Mouse (Mus musculus) CH12.LX (cell line): ENCODE results near the gene Olfr1240. TPM values are rescaled to one million over a fixed set of nuclear protein-coding genes. Genes with fewer than 3 reads are reported as not detected.

Experiments
- DNase-seq: peaks from one replicate; pipeline ENCODE4 v3.0.0-alpha.2; 2013; ENCODE audit errors: extremely low read depth
- H3K27ac ChIP-seq: 2 replicates; pipeline ENCODE4 v1.5.1; 2012; ENCODE audit warnings: low read depth, mild to moderate bottlenecking, control low read depth, moderate library complexity; ENCODE audit not compliant: insufficient read depth
- H3K27me3 ChIP-seq: replicated peaks from 2 replicates; pipeline ENCODE3; 2012; ENCODE audit warnings: inconsistent platforms
- H3K36me3 ChIP-seq, 2 experiments: replicated peaks in 1 of 2; 2 replicates each; pipeline versions ENCODE3 to v1.6.1; 2012; ENCODE audit warnings: inconsistent platforms in 1 of 2, low read length in 1 of 2, mild to moderate bottlenecking in 1 of 2, mixed read lengths in 1 of 2, moderate library complexity in 1 of 2; ENCODE audit not compliant: control insufficient read depth in 1 of 2, insufficient read depth in 1 of 2
- H3K4me1 ChIP-seq, 2 experiments: 2 replicates each; pipeline ENCODE4 v1.6.1; 2012; ENCODE audit warnings: inconsistent platforms in 1 of 2, moderate library complexity in 1 of 2; ENCODE audit not compliant: insufficient read depth in 2 of 2, control insufficient read depth in 1 of 2
- H3K4me2 ChIP-seq: 2 replicates; pipeline ENCODE4 v1.6.1; 2012; ENCODE audit warnings: low read depth, mild to moderate bottlenecking, control low read depth; ENCODE audit not compliant: poor library complexity, insufficient read depth, severe bottlenecking
- H3K4me3 ChIP-seq, 3 experiments: fragments of 150-350 bp in 1 of 3; sonication (generic) in 1 of 3; replicated peaks in 1 of 3; 2 replicates each; pipeline versions ENCODE3 to v1.5.1; 2011 to 2012; ENCODE audit warnings: low read depth in 2 of 3, low read length in 2 of 3, mild to moderate bottlenecking in 2 of 3, moderate library complexity in 2 of 3, control low read depth in 1 of 3, improper control_type of control experiment in 1 of 3, inconsistent platforms in 1 of 3, mixed read lengths in 1 of 3; ENCODE audit not compliant: poor library complexity in 1 of 3
- H3K79me2 ChIP-seq: replicated peaks from 2 replicates; pipeline ENCODE4 v1.6.1; 2012; ENCODE audit warnings: mild to moderate bottlenecking, moderate library complexity; ENCODE audit not compliant: control insufficient read depth, poor library complexity, insufficient read depth, severe bottlenecking; ENCODE audit errors: extremely low read depth
- H3K9ac ChIP-seq: 2 replicates; pipeline ENCODE4 v1.6.1; 2012; ENCODE audit warnings: low read depth, mild to moderate bottlenecking, control low read depth, moderate library complexity; ENCODE audit not compliant: insufficient read depth
- H3K9me3 ChIP-seq: replicated peaks from 2 replicates; pipeline ENCODE3; 2012; ENCODE audit warnings: low read length, inconsistent platforms, mixed read lengths
- BHLHE40 ChIP-seq: IDR thresholded peaks from 2 replicates; pipeline ENCODE4 v1.6.1; 2011; ENCODE audit warnings: mild to moderate bottlenecking, low read depth, low read length, improper control_type of control experiment
- CTCF ChIP-seq, 2 experiments: IDR thresholded peaks in 1 of 2; conservative IDR thresholded peaks in 1 of 2; 2 replicates each; pipeline ENCODE4 v1.5.1; 2011 to 2012; ENCODE audit warnings: low read depth in 2 of 2, low read length in 2 of 2, improper control_type of control experiment in 1 of 2, inconsistent platforms in 1 of 2, mild to moderate bottlenecking in 1 of 2, moderate library complexity in 1 of 2
- E2F4 ChIP-seq: IDR thresholded peaks from 2 replicates; pipeline ENCODE4 v1.6.1; 2011; ENCODE audit warnings: low read depth, low read length, improper control_type of control experiment; ENCODE audit not compliant: insufficient replicate concordance
- ELF1 ChIP-seq: IDR thresholded peaks from 2 replicates; pipeline ENCODE4 v1.6.1; 2014; ENCODE audit warnings: low read depth, mild to moderate bottlenecking, inconsistent platforms, low read length, improper control_type of control experiment
- KAT2A ChIP-seq: IDR thresholded peaks from 2 replicates; pipeline ENCODE4 v1.6.1; 2012; ENCODE audit warnings: low read length, improper control_type of control experiment, inconsistent platforms; ENCODE audit not compliant: insufficient replicate concordance
- MAZ ChIP-seq: IDR thresholded peaks from 2 replicates; pipeline ENCODE4 v1.6.1; 2012; ENCODE audit warnings: low read depth, mild to moderate bottlenecking, inconsistent platforms, low read length, improper control_type of control experiment, moderate library complexity
- MXI1 ChIP-seq: IDR thresholded peaks from 2 replicates; pipeline ENCODE4 v1.6.1; 2011; ENCODE audit warnings: mild to moderate bottlenecking, low read depth, low read length, improper control_type of control experiment
- POLR2AphosphoS2 ChIP-seq: IDR thresholded peaks from 2 replicates; pipeline ENCODE4 v1.6.1; 2011; ENCODE audit warnings: low read depth, low read length, improper control_type of control experiment
- SIN3A ChIP-seq: IDR thresholded peaks from 2 replicates; pipeline ENCODE4 v1.6.1; 2012; ENCODE audit warnings: low read length, improper control_type of control experiment, inconsistent platforms
- ZC3H11A ChIP-seq: IDR thresholded peaks from 2 replicates; pipeline ENCODE4 v1.6.1; 2012; ENCODE audit warnings: low read depth, mild to moderate bottlenecking, inconsistent platforms, low read length, improper control_type of control experiment
- ZMIZ1 ChIP-seq: IDR thresholded peaks from 2 replicates; pipeline ENCODE4 v1.6.1; 2012; ENCODE audit warnings: low read depth, mild to moderate bottlenecking, inconsistent platforms, low read length, improper control_type of control experiment
- ZNF384 ChIP-seq: IDR thresholded peaks from 2 replicates; pipeline ENCODE4 v1.6.1; 2012; ENCODE audit warnings: low read depth, low read length, improper control_type of control experiment, inconsistent platforms
- dilution Hi-C: fragments of 300-500 bp; cut with MboI; formaldehyde crosslinking; loops from 2 replicates; pipeline ENCODE4 v1.14.3; 2020; ENCODE audit warnings: low sequenced_read_pairs; ENCODE audit not compliant: extremely low pct_unique_long_range_greater_than_20kb, extremely low pct_ligation_motif_present
- in situ Hi-C: fragments of 300-500 bp; cut with MboI; formaldehyde crosslinking; loops from 3 replicates; pipeline ENCODE4 v1.14.3; 2019; ENCODE audit warnings: low sequenced_read_pairs, low pct_ligation_motif_present, low pct_unique_long_range_greater_than_20kb, mixed read lengths
- polyA plus RNA-seq: library from polyadenylated mRNA; unstranded; fragments of >175 nt; gene quantifications from 2 replicates; pipeline ENCODE4 v1.2.1, GENCODE M21; 2012; ENCODE audit warnings: low read depth; ENCODE audit not compliant: insufficient read length
- total RNA-seq, 2 experiments: library from RNA; depleted of rRNA; stranded (reverse); fragments of 300-350 nt in 1 of 2; fragments of >200 nt in 1 of 2; gene quantifications; 2 replicates each; pipeline ENCODE4 v1.2.3; 2012 to 2014

The Olfr1240 gene
- total and polyA plus RNA-seq, 3 experiments, result not detected

DNA sequence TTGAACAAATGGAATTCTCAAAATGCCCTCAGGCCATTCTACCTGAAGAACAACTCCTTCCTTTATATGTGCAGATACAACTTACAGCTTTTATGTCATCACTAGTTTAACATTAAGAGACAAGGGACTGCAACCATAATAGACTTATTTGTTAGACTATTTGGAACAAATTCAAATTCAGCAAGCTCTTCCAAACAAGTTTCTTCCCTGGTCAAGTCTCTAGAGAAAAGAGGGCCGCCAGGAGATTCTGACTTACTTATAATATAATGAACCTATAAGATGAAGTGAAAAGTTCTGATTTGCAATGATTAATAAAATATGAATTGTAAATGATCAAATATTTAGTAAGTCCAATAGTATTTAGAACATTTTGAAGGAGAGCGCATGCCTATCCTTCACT is 33.2 kb downstream of the Olfr1240 start, which contains the start of gene Olfr1238:
Gene Olfr1238 (minus strand): TSS at position 101 of the 400 bp plus-strand sequence.
- in situ Hi-C loops, result no loop called here
- Histone ChIP-seq H3K4me2 (no peak within 1 kb of the TSS), H3K27me3 (no peaks in the 10 kb centered on the region), H3K9me3 (peaks cover 16% of the 10 kb centered on the region), H3K4me3 (no peak within 1 kb of the TSS), H3K36me3 (no peaks in the 10 kb centered on the region), H3K9ac (no peak within 1 kb of the TSS), H3K79me2 (no peaks in the 10 kb centered on the region), H3K27ac (no peak within 1 kb of the TSS), H3K4me1 (no peaks in the 10 kb centered on the region)
- TF ChIP-seq ZMIZ1, result no peak
- TF ChIP-seq KAT2A, result no peak
- TF ChIP-seq MAZ, result no peak
- no peak for TF ChIP-seq MXI1
- TF ChIP-seq BHLHE40, result no peak
- TF ChIP-seq ZNF384, result no peak
- dilution Hi-C loops, result no loop called here
- no peak for DNase-seq

DNA sequence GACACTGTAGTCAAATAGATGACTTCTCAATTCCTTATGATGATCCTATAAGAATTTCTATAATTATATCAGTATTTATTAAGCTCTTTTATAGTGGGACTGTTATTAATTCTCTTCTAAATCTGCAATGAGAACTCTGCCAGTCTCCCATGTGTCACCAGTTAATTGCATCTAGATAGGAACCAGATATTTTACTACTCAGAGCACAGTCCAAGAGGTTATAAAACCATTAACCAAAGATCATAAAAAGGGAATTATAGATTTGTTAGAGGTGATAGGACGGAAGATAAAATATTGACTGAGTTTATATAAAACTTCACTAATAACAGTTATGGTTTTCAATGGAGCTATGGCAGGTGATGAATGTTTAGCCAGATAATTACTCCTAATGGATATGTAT is 41.9 kb downstream of the Olfr1240 start:
- dilution Hi-C loops, result no loop called here
- H3K36me3 ChIP-seq, result no peaks in the 10 kb centered on the region

More for the DNA sequence above, 41.9 kb downstream of the Olfr1240 start:
- in situ Hi-C loops, result no loop called here
- no peak overlapping the region for H3K4me2 ChIP-seq
- H3K27me3 ChIP-seq, result no peaks in the 10 kb centered on the region
- H3K4me3 ChIP-seq, result no peak overlapping the region
- H3K4me1 ChIP-seq, result no peaks in the 10 kb centered on the region
- H3K79me2 ChIP-seq, result no peaks in the 10 kb centered on the region
- H3K27ac ChIP-seq, result no peak overlapping the region
- TF ChIP-seq POLR2AphosphoS2 (no peak), E2F4 (no peak), CTCF (conservative IDR thresholded peaks at IDR 0.05 in 1 of 2, IDR thresholded peaks at IDR 0.05 in 1 of 2; ENCODE audit: low read depth in 2 of 2, low read length in 2 of 2) (no peak), MAZ (no peak), ELF1 (no peak), ZC3H11A (no peak), SIN3A (no peak), BHLHE40 (no peak)
- TF ChIP-seq, all 38 proteins: peak for 0
- Histone ChIP-seq H3K9me3 (peaks cover 20% of the 10 kb centered on the region), H3K9ac (no peak overlapping the region)
- no peak for DNase-seq

Other genes with a start within 250 kb of the Olfr1240 start
- gene Olfr1226, start 243.0 kb downstream of the Olfr1240 start, total RNA-seq (2012; rRNA removed), result not detected in 2 replicates
- not detected in 2 replicates for gene Olfr1226, start 243.0 kb downstream of the Olfr1240 start, total RNA-seq (2014; rRNA removed)
- gene Olfr1226, start 243.0 kb downstream of the Olfr1240 start, polyA plus RNA-seq, result not detected in 2 replicates
- not detected in 2 replicates for gene Olfr1228, start 188.9 kb downstream of the Olfr1240 start, total RNA-seq (2012; rRNA removed)
- gene Olfr1228, start 188.9 kb downstream of the Olfr1240 start, total RNA-seq (2014; rRNA removed), result not detected in 2 replicates
- gene Olfr1228, start 188.9 kb downstream of the Olfr1240 start, polyA plus RNA-seq, result not detected in 2 replicates
- gene Olfr1229, start 155.0 kb downstream of the Olfr1240 start, total RNA-seq (2012; rRNA removed), result not detected in 2 replicates
- gene Olfr1229, start 155.0 kb downstream of the Olfr1240 start, total RNA-seq (2014; rRNA removed), result not detected in 2 replicates
- not detected in 2 replicates for gene Olfr1229, start 155.0 kb downstream of the Olfr1240 start, polyA plus RNA-seq
- gene Olfr1230, start 145.7 kb downstream of the Olfr1240 start, total RNA-seq (2012; rRNA removed), result not detected in 2 replicates
- not detected in 2 replicates for gene Olfr1230, start 145.7 kb downstream of the Olfr1240 start, total RNA-seq (2014; rRNA removed)
- gene Olfr1230, start 145.7 kb downstream of the Olfr1240 start, polyA plus RNA-seq, result not detected in 2 replicates
- gene Olfr1231, start 135.9 kb downstream of the Olfr1240 start, total RNA-seq (2012; rRNA removed), result not detected in 2 replicates
- gene Olfr1231, start 135.9 kb downstream of the Olfr1240 start, total RNA-seq (2014; rRNA removed), result not detected in 2 replicates
- gene Olfr1231, start 135.9 kb downstream of the Olfr1240 start, polyA plus RNA-seq, result not detected in 2 replicates
- gene Olfr1232, start 113.3 kb downstream of the Olfr1240 start, total RNA-seq (2012; rRNA removed), result not detected in 2 replicates
- not detected in 2 replicates for gene Olfr1232, start 113.3 kb downstream of the Olfr1240 start, total RNA-seq (2014; rRNA removed)
- gene Olfr1232, start 113.3 kb downstream of the Olfr1240 start, polyA plus RNA-seq, result not detected in 2 replicates
- not detected in 2 replicates for gene Olfr1233, start 100.6 kb downstream of the Olfr1240 start, total RNA-seq (2012; rRNA removed)
- not detected in 2 replicates for gene Olfr1233, start 100.6 kb downstream of the Olfr1240 start, total RNA-seq (2014; rRNA removed)
- not detected in 2 replicates for gene Olfr1233, start 100.6 kb downstream of the Olfr1240 start, polyA plus RNA-seq
- gene Olfr1234, start 78.1 kb downstream of the Olfr1240 start, total RNA-seq (2012; rRNA removed), result not detected in 2 replicates
- not detected in 2 replicates for gene Olfr1234, start 78.1 kb downstream of the Olfr1240 start, total RNA-seq (2014; rRNA removed)
- not detected in 2 replicates for gene Olfr1234, start 78.1 kb downstream of the Olfr1240 start, polyA plus RNA-seq
- gene Olfr1238, start 33.3 kb downstream of the Olfr1240 start, total RNA-seq (2012; rRNA removed), result not detected in 2 replicates
- not detected in 2 replicates for gene Olfr1238, start 33.3 kb downstream of the Olfr1240 start, total RNA-seq (2014; rRNA removed)
- not detected in 2 replicates for gene Olfr1238, start 33.3 kb downstream of the Olfr1240 start, polyA plus RNA-seq
- not detected in 2 replicates for gene Olfr1239, start 22.6 kb downstream of the Olfr1240 start, total RNA-seq (2012; rRNA removed)
- gene Olfr1239, start 22.6 kb downstream of the Olfr1240 start, total RNA-seq (2014; rRNA removed), result not detected in 2 replicates
- gene Olfr1239, start 22.6 kb downstream of the Olfr1240 start, polyA plus RNA-seq, result not detected in 2 replicates
- gene Olfr1241, start 44.1 kb upstream of the Olfr1240 start, total RNA-seq (2012; rRNA removed), result not detected in 2 replicates
- not detected in 2 replicates for gene Olfr1241, start 44.1 kb upstream of the Olfr1240 start, total RNA-seq (2014; rRNA removed)
- not detected in 2 replicates for gene Olfr1241, start 44.1 kb upstream of the Olfr1240 start, polyA plus RNA-seq
- gene Olfr1242, start 55.3 kb upstream of the Olfr1240 start, total RNA-seq (2012; rRNA removed), result not detected in 2 replicates
- not detected in 2 replicates for gene Olfr1242, start 55.3 kb upstream of the Olfr1240 start, total RNA-seq (2014; rRNA removed)
- gene Olfr1242, start 55.3 kb upstream of the Olfr1240 start, polyA plus RNA-seq, result not detected in 2 replicates
- gene Olfr1243, start 88.5 kb upstream of the Olfr1240 start, total RNA-seq (2012; rRNA removed), result not detected in 2 replicates
- gene Olfr1243, start 88.5 kb upstream of the Olfr1240 start, total RNA-seq (2014; rRNA removed), result not detected in 2 replicates
- gene Olfr1243, start 88.5 kb upstream of the Olfr1240 start, polyA plus RNA-seq, result not detected in 2 replicates
- gene Olfr1245, start 135.4 kb upstream of the Olfr1240 start, total RNA-seq (2012; rRNA removed), result not detected in 2 replicates
- gene Olfr1245, start 135.4 kb upstream of the Olfr1240 start, total RNA-seq (2014; rRNA removed), result not detected in 2 replicates
- gene Olfr1245, start 135.4 kb upstream of the Olfr1240 start, polyA plus RNA-seq, result not detected in 2 replicates
- not detected in 2 replicates for gene Olfr1246, start 150.2 kb upstream of the Olfr1240 start, total RNA-seq (2012; rRNA removed)
- gene Olfr1246, start 150.2 kb upstream of the Olfr1240 start, total RNA-seq (2014; rRNA removed), result not detected in 2 replicates
- not detected in 2 replicates for gene Olfr1246, start 150.2 kb upstream of the Olfr1240 start, polyA plus RNA-seq
- gene Olfr1247, start 171.1 kb upstream of the Olfr1240 start, total RNA-seq (2012; rRNA removed), result not detected in 2 replicates
- gene Olfr1247, start 171.1 kb upstream of the Olfr1240 start, total RNA-seq (2014; rRNA removed), result not detected in 2 replicates
- gene Olfr1247, start 171.1 kb upstream of the Olfr1240 start, polyA plus RNA-seq, result not detected in 2 replicates
- not detected in 2 replicates for gene Olfr1248, start 175.2 kb upstream of the Olfr1240 start, total RNA-seq (2012; rRNA removed)
- not detected in 2 replicates for gene Olfr1248, start 175.2 kb upstream of the Olfr1240 start, total RNA-seq (2014; rRNA removed)
- not detected in 2 replicates for gene Olfr1248, start 175.2 kb upstream of the Olfr1240 start, polyA plus RNA-seq
- gene Olfr1249, start 192.0 kb upstream of the Olfr1240 start, total RNA-seq (2012; rRNA removed), result not detected in 2 replicates
- gene Olfr1249, start 192.0 kb upstream of the Olfr1240 start, total RNA-seq (2014; rRNA removed), result not detected in 2 replicates
- not detected in 2 replicates for gene Olfr1249, start 192.0 kb upstream of the Olfr1240 start, polyA plus RNA-seq
- 0.04 TPM in 1 of 2 replicates, not detected in the other for gene Olfr1250, start 218.5 kb upstream of the Olfr1240 start, total RNA-seq (2012; rRNA removed)
- not detected in 2 replicates for gene Olfr1250, start 218.5 kb upstream of the Olfr1240 start, total RNA-seq (2014; rRNA removed)
- gene Olfr1250, start 218.5 kb upstream of the Olfr1240 start, polyA plus RNA-seq, result not detected in 2 replicates
- not detected in 2 replicates for gene Olfr1251, start 228.9 kb upstream of the Olfr1240 start, total RNA-seq (2012; rRNA removed)
- not detected in 2 replicates for gene Olfr1251, start 228.9 kb upstream of the Olfr1240 start, total RNA-seq (2014; rRNA removed)
- gene Olfr1251, start 228.9 kb upstream of the Olfr1240 start, polyA plus RNA-seq, result not detected in 2 replicates